Mouse (Mus musculus): ENCODE measurements around the gene Foxr1.
"Not testable (repeated sequence)": the region's sequence is repeated elsewhere in the genome, so short reads cannot be mapped to it uniquely, and the experiment has no call there.

- TF ChIP-seq CTCF, EP300 (IDR thresholded peaks at IDR 0.05; ENCODE audit: low read depth): not testable (repeated sequence)
Observed at GRCm38 (mm10) chr9:44444402-44445025, 3.6 kb upstream of the Foxr1 start.
